Mouse (Mus musculus) spleen, adult 2 months (tissue): ENCODE measurements around the gene Asb15. TPM values are rescaled to one million over a fixed set of nuclear protein-coding genes. Genes with fewer than 3 reads are reported as not detected.

Experiments
- DNase-seq, 2 experiments: peaks; one replicate each; pipeline versions ENCODE4 v3.0.0 to v3.0.0-alpha.2; 2012 to 2021; ENCODE audit warnings: low spot score in 2 of 2, low read depth in 1 of 2
- H3K27ac ChIP-seq: fragments of 200-500 bp; 2 replicates; pipeline ENCODE4 v1.5.1; 2012; ENCODE audit warnings: low read length, inconsistent platforms; ENCODE audit not compliant: insufficient read depth
- H3K27me3 ChIP-seq: fragments of 200-500 bp; 2 replicates; pipeline ENCODE4 v1.6.1; 2012; ENCODE audit warnings: mild to moderate bottlenecking, moderate library complexity, low read length, inconsistent platforms; ENCODE audit not compliant: control insufficient read depth, insufficient read depth
- H3K36me3 ChIP-seq: fragments of 200-500 bp; 2 replicates; pipeline ENCODE4 v1.6.1; 2012; ENCODE audit warnings: mild to moderate bottlenecking, low read length, inconsistent platforms; ENCODE audit not compliant: control insufficient read depth, insufficient read depth
- H3K4me1 ChIP-seq: fragments of 200-500 bp; 2 replicates; pipeline ENCODE4 v1.6.1; 2011; ENCODE audit warnings: inconsistent platforms; ENCODE audit not compliant: control insufficient read depth, insufficient read depth, insufficient read length
- H3K4me3 ChIP-seq: fragments of 200-500 bp; 2 replicates; pipeline ENCODE4 v1.5.1; 2011; ENCODE audit warnings: mild to moderate bottlenecking, inconsistent platforms; ENCODE audit not compliant: insufficient read depth, insufficient read length; ENCODE audit errors: extremely low read depth
- CTCF ChIP-seq: fragments of 200-500 bp; IDR thresholded peaks from 2 replicates; pipeline ENCODE4 v1.5.1; 2011; ENCODE audit warnings: mild to moderate bottlenecking, inconsistent platforms; ENCODE audit not compliant: insufficient read depth, insufficient read length, insufficient replicate concordance; ENCODE audit errors: extremely low read depth
- POLR2A ChIP-seq: fragments of 200-500 bp; IDR thresholded peaks from 2 replicates; pipeline ENCODE4 v1.6.1; 2011; ENCODE audit warnings: low read depth, low read length, inconsistent platforms
- WGBS: fragments of 180-500 bp; shearing (Covaris S2); methylation state at CpG from one replicate; pipeline ENCODE4 v1.1.7; 2018; 5-methylcytosine and 5-hydroxymethylcytosine counted together
- polyA plus RNA-seq: library from polyadenylated mRNA; depleted of rRNA; stranded (reverse); fragments of >200 nt; gene quantifications from 2 replicates; pipeline ENCODE4 v1.2.3, GENCODE M21; 2012; rRNA removed

Gene Asb15
- polyA plus RNA-seq, 1 experiment: not detected

- Histone ChIP-seq H3K36me3 (peaks cover 10% of the 10 kb centered on the region), H3K4me3 (no peak overlapping the region), H3K27ac (no peak overlapping the region), H3K4me1 (no peaks in the 10 kb centered on the region), H3K27me3 (no peaks in the 10 kb centered on the region)
- no peak for DNase-seq
- WGBS: 91% methylated on average over 7 of the region's 7 CpGs
- TF ChIP-seq POLR2A: no peak
- no peak for TF ChIP-seq CTCF
Measured at GRCm38 (mm10) chr6:24612074-24612755, 84.3 kb downstream of the Asb15 start.

- TF ChIP-seq POLR2A: no peak
- no peak for DNase-seq
- 97% methylated on average over 6 of the region's 6 CpGs for WGBS
- Histone ChIP-seq H3K27me3 (no peaks in the 10 kb centered on the region), H3K36me3 (peaks cover 14% of the 10 kb centered on the region), H3K4me3 (no peak overlapping the region), H3K27ac (no peak overlapping the region), H3K4me1 (no peaks in the 10 kb centered on the region)
Measured at GRCm38 (mm10) chr6:24613346-24613745, 85.4 kb downstream of the Asb15 start.

GRCm38 (mm10) chr6:24613918-24614317 lies 86.0 kb downstream of the Asb15 start:
- no peak for DNase-seq
- no peak overlapping the region for H3K27ac ChIP-seq
- no peaks in the 10 kb centered on the region for H3K27me3 ChIP-seq
- WGBS: 97% methylated on average over 4 of the region's 4 CpGs
- TF ChIP-seq CTCF (no peak), POLR2A (no peak)
- H3K4me3 ChIP-seq: no peak overlapping the region
- H3K36me3 ChIP-seq: peaks cover 14% of the 10 kb centered on the region
- no peaks in the 10 kb centered on the region for H3K4me1 ChIP-seq

GRCm38 (mm10) chr6:24616746-24617145 lies 88.8 kb downstream of the Asb15 start:
- DNase-seq: no peak
- TF ChIP-seq POLR2A: no peak
- TF ChIP-seq CTCF: no peak
- no peak overlapping the region for H3K27ac ChIP-seq
- WGBS: 95% methylated on average over 4 of the region's 4 CpGs
- H3K4me3 ChIP-seq: no peak overlapping the region
- H3K4me1 ChIP-seq: no peaks in the 10 kb centered on the region
- peaks cover 22% of the 10 kb centered on the region for H3K36me3 ChIP-seq
- no peaks in the 10 kb centered on the region for H3K27me3 ChIP-seq

GRCm38 (mm10) chr6:24619285-24620045 lies 91.5 kb downstream of the Asb15 start:
- no peak for TF ChIP-seq POLR2A
- TF ChIP-seq CTCF: no peak
- WGBS: 86% methylated on average over 6 of the region's 6 CpGs
- no peak for DNase-seq
- Histone ChIP-seq H3K27ac (no peak overlapping the region), H3K36me3 (peaks cover 24% of the 10 kb centered on the region), H3K4me3 (no peak overlapping the region), H3K27me3 (no peaks in the 10 kb centered on the region), H3K4me1 (no peaks in the 10 kb centered on the region)

- DNase-seq: no peak
- Histone ChIP-seq H3K4me1 (no peaks in the 10 kb centered on the region), H3K4me3 (no peak overlapping the region), H3K36me3 (peaks cover 24% of the 10 kb centered on the region), H3K27ac (no peak overlapping the region), H3K27me3 (no peaks in the 10 kb centered on the region)
- TF ChIP-seq POLR2A (no peak), CTCF (no peak)
- WGBS: 91% methylated on average over 2 of the region's 2 CpGs
Measured at GRCm38 (mm10) chr6:24620936-24621335, 93.0 kb downstream of the Asb15 start.

- no peak overlapping the region for H3K27ac ChIP-seq
- DNase-seq: no peak
- H3K4me3 ChIP-seq: no peak overlapping the region
- TF ChIP-seq POLR2A: no peak
- TF ChIP-seq CTCF: no peak
- no peaks in the 10 kb centered on the region for H3K4me1 ChIP-seq
- WGBS: 89% methylated on average over 2 of the region's 2 CpGs
- no peaks in the 10 kb centered on the region for H3K27me3 ChIP-seq
- H3K36me3 ChIP-seq: peaks cover 21% of the 10 kb centered on the region
Measured at GRCm38 (mm10) chr6:24622098-24622497, 94.2 kb downstream of the Asb15 start.

Other genes starting within 250 kb of the Asb15 start
- gene Iqub, start 13.1 kb upstream of the Asb15 start, polyA plus RNA-seq: not detected in 2 replicates
- gene Ndufa5, start 131 bp upstream of the Asb15 start, polyA plus RNA-seq: 0.58 and 0.92 TPM in 2 replicates
- gene Lmod2, start 69.6 kb downstream of the Asb15 start, polyA plus RNA-seq: not detected in 2 replicates
- gene Wasl, start 136.9 kb downstream of the Asb15 start, polyA plus RNA-seq: 22.3 and 46.5 TPM in 2 replicates
- not detected in 2 replicates for gene Hyal6, start 205.1 kb downstream of the Asb15 start, polyA plus RNA-seq
- not detected in 2 replicates for gene Hyal4, start 220.2 kb downstream of the Asb15 start, polyA plus RNA-seq